Mouse (Mus musculus) common myeloid progenitor, adult 5-6 weeks (primary cell): Measurements from ENCODE around the gene Bcl2a1b. TPM values are rescaled to one million over a fixed set of nuclear protein-coding genes. Genes with fewer than 3 reads are reported as not detected.
"Not testable (repeated sequence)": the region's sequence is repeated elsewhere in the genome, so short reads cannot be mapped to it uniquely, and the experiment has no call there.

Experiments
- ATAC-seq: replicated peaks from 2 replicates; pipeline ENCODE4 v1.8.0; 2016; ENCODE audit warnings: low read depth, mild to moderate bottlenecking, moderate TSS enrichment, inconsistent platforms; ENCODE audit not compliant: poor library complexity, severe bottlenecking
- total RNA-seq: library from RNA; stranded (forward); fragments of 200-1000, 187-1606 nt; gene quantifications from 2 replicates; pipeline ENCODE4 v1.2.3, GENCODE M21; 2017

The Bcl2a1b gene
- total RNA-seq, 1 experiment from 2014 or later = 1.6 TPM

- ATAC-seq = not testable (repeated sequence)
These were observed 40.0 kb downstream of the Bcl2a1b start for GRCm38 (mm10) chr9:89238976-89239505.

- ATAC-seq = not testable (repeated sequence)
These were observed 41.6 kb downstream of the Bcl2a1b start for GRCm38 (mm10) chr9:89240516-89241019.

- ATAC-seq = peak; percentile 61
These were observed 54.4 kb downstream of the Bcl2a1b start for GRCm38 (mm10) chr9:89253400-89253799.

- ATAC-seq = peak; percentile 77
These were observed 57.7 kb downstream of the Bcl2a1b start for GRCm38 (mm10) chr9:89256556-89257335.

Other genes with a start within 250 kb of the Bcl2a1b start
- gene Bcl2a1a, start 242.3 kb upstream of the Bcl2a1b start, total RNA-seq = 0.41 TPM in 1 of 2 replicates, not detected in the other
- not detected in 2 replicates for gene Trim43b, start 106.4 kb upstream of the Bcl2a1b start, total RNA-seq
- gene Gm29094, start 170 bp downstream of the Bcl2a1b start, total RNA-seq = not detected in 2 replicates
- gene Mthfs, start 11.5 kb downstream of the Bcl2a1b start, total RNA-seq = 7.7 and 37.3 TPM in 2 replicates